Mouse (Mus musculus) right cerebral cortex, postnatal 4 days (tissue): ENCODE measurements at regions not wholly inside any gene's neighbourhood (a gene's known extent, or its start where the extent isn't known, plus 50 kb on each side); places are given as distances from the start of the nearest gene placed in this dataset.

Experiments
- DNase-seq: peaks from one replicate; pipeline ENCODE4 v3.0.0-alpha.2; 2022

GRCm38 (mm10) chr7:95834236-95834919, 336.7 kb upstream of the Tenm4 start:
- no peak for DNase-seq

DNA sequence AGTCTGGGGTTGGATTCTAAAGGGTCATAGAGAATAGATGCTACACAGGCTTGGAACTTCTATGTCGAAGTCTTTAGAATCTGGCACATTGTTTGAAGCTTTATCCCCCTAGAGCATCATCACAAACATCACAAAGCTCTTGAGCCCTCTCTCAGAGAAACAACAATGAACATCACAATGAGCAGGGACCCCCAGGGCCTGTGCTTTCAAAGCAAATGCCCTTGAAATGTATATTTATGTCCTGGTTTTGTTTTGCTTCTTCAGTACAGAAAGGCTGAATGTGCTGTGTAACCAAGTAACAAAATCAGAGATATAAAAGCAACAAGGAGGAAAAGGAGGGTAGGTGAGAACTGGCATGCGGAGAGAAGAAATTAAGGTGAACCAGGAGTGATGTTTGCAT, 330.6 kb upstream of the Tenm4 start:
- DNase-seq, result no peak

GRCm38 (mm10) chr7:95849874-95850273, 321.2 kb upstream of the Tenm4 start:
- no peak for DNase-seq

DNA sequence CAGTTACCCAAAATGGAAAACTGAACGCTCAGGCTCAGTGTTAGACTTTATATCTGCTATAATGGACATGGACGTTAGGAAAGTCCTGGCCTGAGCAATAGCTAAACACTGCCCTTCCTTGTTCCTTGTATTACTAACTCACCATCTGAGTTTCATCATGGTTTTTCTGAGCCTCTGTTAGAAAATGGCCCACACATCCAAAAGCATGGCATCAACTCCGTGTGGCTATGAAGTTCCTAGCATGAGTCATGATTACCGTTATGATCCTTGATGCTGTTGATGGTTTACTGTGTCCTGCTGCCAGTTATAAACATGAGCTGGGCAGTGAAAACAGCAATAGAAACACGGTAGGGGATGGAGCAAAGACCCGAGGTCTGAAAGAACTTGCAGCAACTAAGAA, 318.4 kb upstream of the Tenm4 start:
- no peak for DNase-seq

- no peak for DNase-seq
These were observed 317.7 kb upstream of the Tenm4 start for GRCm38 (mm10) chr7:95853225-95853812.

GRCm38 (mm10) chr7:95858247-95858646, 312.8 kb upstream of the Tenm4 start:
- no peak for DNase-seq

DNA sequence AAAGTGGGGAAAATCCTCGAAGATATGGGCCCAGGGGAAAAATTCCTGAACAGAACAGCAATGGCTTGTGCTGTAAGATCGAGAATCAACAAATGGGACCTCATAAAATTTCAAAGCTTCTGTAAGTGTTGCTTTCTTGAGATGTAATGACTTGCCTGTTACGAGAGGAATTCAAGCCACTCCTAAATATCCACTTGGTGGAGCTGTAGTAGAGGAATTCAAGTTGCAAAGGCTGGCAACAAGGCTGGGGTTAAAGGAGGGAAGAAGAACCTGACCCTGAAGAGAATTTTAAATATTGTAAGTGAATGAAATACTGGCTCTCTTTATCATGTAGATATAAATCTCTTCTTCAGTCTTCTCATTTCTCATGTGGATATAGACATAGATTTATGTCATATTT, 306.8 kb upstream of the Tenm4 start:
- DNase-seq, result no peak

GRCm38 (mm10) chr7:95865270-95865669, 305.8 kb upstream of the Tenm4 start:
- DNase-seq, result no peak

DNA sequence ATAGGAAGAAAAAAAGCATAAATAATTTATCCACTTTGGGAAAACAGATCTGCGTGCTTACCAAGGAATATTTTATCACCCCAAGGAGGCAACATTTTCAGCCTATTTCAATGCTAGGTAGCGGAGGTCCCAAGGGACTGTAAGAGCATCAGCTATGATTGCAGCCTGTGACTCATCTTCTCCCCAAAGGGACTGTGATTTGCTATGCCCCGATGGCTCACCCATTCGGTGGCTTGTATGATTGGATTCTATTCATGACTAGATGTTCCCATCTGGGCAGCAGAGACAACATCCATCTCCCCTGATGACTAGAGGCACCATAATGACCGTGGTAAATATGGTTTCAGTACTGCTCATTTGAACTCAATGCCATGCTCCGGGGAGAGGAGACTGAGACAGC, 302.3 kb upstream of the Tenm4 start:
- DNase-seq, result no peak

DNA sequence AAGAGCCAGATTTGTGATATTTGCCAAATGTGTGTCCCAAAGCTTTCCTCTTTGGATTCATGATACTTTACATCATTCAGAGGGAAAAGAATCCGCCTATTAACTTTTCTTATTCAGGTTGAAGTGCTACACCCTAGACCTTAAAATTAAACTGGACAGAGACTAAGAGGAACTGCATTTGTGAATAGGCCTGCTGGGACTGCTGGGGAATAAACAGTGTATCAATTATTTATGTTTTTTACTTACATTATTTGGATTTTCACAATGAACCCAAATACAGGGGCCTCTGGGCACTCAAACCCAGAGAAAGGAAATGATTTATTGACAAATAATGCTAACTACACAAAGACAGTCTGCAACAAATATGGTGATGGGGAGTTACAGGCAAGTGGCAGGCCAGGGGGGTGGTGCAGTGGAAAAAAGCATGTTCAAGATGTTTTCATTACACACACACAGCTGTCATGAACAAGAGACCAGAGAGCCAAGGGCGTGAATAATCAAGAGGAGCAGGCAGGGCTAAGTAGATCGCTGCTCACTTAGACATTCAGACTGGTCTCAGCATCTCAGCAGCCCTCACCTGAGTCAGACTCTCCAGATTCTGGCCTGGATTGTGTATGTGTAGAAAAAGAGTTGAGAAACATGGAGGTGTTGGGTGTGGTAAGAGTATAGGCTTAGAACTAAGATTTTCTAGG, 290.3 kb upstream of the Tenm4 start:
- no peak for DNase-seq

DNA sequence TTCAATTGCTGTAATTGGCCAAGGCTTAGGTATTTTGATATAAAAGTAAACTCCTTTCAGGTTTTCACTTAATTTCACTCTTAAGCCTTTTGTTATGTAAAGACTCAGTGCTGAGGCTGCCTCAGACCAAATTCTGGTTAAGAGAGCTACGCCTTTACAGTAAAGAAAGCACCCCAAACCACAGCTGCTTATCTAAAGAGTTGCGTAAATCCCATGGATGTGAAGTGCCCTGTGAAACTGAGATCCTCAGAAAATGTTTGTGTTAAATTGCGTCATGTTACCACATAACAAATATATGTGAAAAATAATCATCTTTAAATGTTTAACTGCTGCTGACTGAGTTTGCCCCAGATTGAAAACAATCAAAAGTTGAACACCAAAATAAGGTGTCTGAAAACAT, 269.5 kb upstream of the Tenm4 start:
- DNase-seq, result no peak

DNA sequence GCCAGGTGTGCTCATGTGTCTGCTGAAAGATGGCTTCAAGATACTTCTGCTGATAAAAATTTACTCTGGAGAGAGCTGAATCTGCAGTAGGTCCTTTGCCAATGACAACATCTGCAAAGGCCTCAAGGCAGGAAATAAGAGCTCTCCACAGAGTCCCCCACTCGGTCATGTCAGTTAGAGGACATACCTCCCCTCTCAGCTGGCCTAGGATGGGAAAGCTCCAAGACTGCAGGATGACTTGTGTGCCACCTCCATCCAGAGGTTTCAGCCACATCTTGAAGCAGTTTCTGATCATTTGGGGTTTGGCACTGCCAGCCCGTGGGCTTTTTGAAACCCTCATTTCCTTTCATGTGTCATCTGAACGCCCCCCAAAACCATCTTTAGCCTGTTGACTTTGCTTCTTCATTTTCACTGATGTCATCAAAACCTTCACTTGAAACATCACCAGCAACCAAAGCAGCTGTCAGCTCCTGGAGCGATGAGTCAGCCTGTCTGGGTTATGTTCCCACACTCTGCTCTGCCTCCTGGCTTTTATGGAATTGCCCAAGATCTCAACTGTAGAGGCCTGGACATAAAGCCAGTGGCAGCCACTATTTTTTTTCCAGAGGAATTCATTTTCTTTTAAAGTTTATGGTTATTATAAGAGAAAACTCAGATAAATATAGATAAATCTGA, 256.5 kb upstream of the Tenm4 start:
- DNase-seq, result no peak

GRCm38 (mm10) chr7:95919932-95920331, 251.1 kb upstream of the Tenm4 start:
- no peak for DNase-seq

- DNase-seq, result no peak
These were observed 246.2 kb upstream of the Tenm4 start for GRCm38 (mm10) chr7:95924805-95925204.

GRCm38 (mm10) chr7:95926119-95927039, 244.7 kb upstream of the Tenm4 start:
- no peak for DNase-seq

DNA sequence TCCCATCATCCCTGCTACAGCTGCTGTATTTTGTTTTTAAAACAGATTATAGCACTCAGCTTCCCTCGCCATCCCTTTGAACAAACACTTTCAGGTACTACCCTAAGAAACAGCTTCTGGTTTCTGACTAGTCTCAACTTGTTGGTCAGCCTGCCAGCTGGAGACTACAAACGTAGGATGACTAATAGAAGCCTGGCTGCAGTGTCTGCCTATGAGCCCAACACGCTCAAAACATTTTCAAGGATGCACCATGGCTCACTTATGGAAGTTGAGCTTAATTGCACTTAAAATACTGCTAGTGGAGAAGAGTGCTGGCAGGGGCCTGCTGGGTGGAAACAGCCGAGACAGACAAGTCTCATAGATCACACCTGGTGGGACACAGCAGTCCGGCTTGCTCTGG, 234.4 kb upstream of the Tenm4 start:
- no peak for DNase-seq

DNA sequence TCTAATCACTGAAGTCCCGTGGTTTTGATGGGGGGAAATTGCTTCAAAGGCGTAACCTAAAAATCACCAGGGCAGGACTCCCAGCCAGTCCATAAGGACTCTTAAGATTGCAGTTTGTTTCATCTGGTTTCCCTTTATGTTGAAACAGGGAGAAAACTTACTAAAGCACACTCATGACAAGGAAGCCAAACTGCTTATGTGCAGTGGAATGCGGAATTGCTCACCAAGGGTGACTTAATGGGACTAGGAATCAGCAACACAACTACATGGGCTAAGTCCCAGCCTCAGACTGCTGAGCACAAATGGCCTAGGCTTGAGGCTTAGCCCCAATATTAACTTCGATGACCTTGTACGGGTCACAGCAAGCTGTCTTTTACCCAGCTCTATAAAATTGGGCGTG, 227.6 kb upstream of the Tenm4 start:
- no peak for DNase-seq

DNA sequence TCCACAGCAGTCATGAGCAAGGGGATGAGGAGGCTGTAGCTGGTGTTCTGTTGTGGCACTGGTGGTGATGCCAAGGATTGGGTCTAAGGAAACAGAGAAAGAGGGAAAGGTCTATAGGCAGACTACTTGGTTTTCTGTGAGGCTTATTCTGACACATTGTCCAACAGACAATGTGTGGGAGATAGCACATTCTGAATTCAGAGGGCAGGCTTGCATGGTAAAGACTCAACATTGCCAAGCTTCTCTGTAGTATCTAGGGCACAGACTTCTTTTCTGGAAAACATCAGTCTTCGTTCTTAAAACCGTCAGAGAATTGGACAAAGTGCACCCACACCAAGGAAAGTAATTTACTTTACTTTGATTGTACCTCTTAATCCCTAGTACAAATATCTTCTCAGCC, 218.7 kb upstream of the Tenm4 start:
- no peak for DNase-seq

DNA sequence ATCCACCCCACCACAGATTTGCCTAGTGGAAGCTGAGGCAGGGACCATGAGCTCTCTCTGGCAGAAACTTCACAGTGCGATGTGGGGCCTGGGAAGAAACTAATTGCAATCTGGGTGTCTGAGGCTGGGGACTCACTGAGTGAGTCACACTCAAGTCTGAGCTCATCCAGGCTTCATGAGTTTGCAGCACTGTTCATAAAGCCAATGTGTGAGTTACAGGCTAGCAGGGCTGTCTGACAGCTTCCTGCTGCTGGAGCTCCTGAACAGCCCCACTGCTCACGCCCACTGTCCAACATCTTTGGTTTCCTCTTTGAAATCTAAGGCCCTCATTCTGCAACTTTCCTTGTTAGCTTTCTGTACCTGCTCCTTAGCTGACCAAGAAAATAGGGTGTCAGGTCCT, 216.5 kb upstream of the Tenm4 start:
- DNase-seq, result no peak

DNA sequence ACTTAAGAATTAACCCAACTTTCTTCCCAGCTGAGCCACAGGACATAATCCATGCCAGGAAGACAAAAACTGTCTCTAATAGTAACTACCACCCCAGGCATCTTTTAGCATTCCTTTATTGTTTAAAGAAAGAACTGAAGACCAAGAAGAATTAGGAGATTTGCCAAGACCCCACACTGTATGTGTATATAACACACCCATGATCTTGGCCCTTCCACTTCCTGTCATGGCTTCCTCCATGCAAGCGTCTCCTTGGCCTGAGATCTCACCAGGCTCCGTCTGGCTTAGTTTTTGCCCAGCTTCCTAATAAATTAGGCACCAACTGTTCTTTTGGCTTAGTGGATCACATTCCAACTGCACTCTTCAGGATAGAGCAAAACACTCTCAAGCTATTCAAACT, 215.9 kb upstream of the Tenm4 start:
- no peak for DNase-seq

DNA sequence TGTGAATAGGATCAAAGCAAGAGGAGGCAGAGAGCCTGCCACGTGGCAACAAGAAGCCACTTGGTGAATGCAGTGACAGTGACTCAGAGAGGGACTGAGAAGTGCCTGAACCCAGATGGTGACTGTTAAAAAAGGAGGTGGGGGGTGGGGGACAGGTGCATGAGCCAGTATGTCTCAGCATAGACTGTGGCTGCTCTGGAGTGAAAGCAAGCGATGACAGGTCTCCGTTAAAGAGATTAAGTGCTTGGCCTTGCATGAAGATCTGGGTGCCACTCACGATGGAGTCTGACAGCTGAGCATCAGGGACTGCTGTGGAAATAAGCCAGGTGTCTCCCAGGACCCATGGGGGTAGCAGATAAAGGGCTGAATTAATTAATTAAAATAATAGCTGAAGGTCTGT, 212.0 kb upstream of the Tenm4 start:
- no peak for DNase-seq

GRCm38 (mm10) chr7:95971863-95972262, 199.2 kb upstream of the Tenm4 start:
- no peak for DNase-seq

GRCm38 (mm10) chr7:95974085-95974484, 197.0 kb upstream of the Tenm4 start:
- no peak for DNase-seq
